Comparison of ENCODE assay signal across 8 mouse cellular contexts in genomic region chr11:78984483-78985177, GRCm38 (mm10). TPM values are rescaled to one million over a fixed set of nuclear protein-coding genes. Genes with fewer than 3 reads are reported as not detected.
DNase-seq lines count a peak whose midpoint lies in the region; ATAC-seq and TF ChIP-seq lines count a peak whose summit lies in the region.

Lgals9 (minus strand) TSS chr11:78984946.

- DNase-seq in 416B (ENCODE audit: low read depth) = peak; percentile 96
- DNase-seq in heart, postnatal 36 days = peak; percentile 77 to 82
- DNase-seq in ovary, postnatal 14 days (ENCODE audit: low spot score) = peak; percentile 56
- peak; percentile 64 to 70 for DNase-seq in urinary bladder, postnatal 4 days (ENCODE audit: low spot score in 2 of 2)
- DNase-seq in embryo, embryonic 9.5 days (ENCODE audit: extremely low spot score) = no peak

- peaks cover 2% of the 10 kb centered on the region; the same call in 1 of the 2 replicates for H3K36me3 ChIP-seq in ES-Bruce4 (ENCODE audit: control insufficient read depth, insufficient read depth, low read length, poor library complexity, severe bottlenecking)
- no peaks in the 10 kb centered on the region for H3K36me3 ChIP-seq in liver, embryonic 12.5 days

- WGBS in liver, embryonic 12.5 days (ENCODE audit: insufficient replicate concordance) = 14% methylated on average over 10 of the region's 10 CpGs

- no peak for TF ChIP-seq EP300 in ES-Bruce4 (IDR thresholded peaks at IDR 0.05; ENCODE audit: insufficient read depth, low read depth, low read length)

- no peak for TF ChIP-seq CTCF in ES-Bruce4 (IDR thresholded peaks at IDR 0.05; ENCODE audit: low read depth, low read length)
- no peak for TF ChIP-seq CTCF in embryonic fibroblast, embryonic 13.5 days (IDR thresholded peaks at IDR 0.05; ENCODE audit: borderline replicate concordance, insufficient read depth, low read length)

- peak within 1 kb of the TSS; percentile 53 for H3K4me2 ChIP-seq in liver, embryonic 12.5 days

- no peak within 1 kb of the TSS for H3K9ac ChIP-seq in ES-Bruce4 (ENCODE audit: low read depth, poor library complexity, severe bottlenecking)
- H3K9ac ChIP-seq in liver, embryonic 12.5 days = peak within 1 kb of the TSS; percentile 32; the same call in 1 of the 2 replicates

- intact Hi-C loops in heart, postnatal 36 days (cut with DNase I) = loop anchor here (2.0 kb wide), 1 partner anchor 18 kb away; no protein-coding TSS in a partner anchor

- no peaks in the 10 kb centered on the region for H3K27me3 ChIP-seq in ES-Bruce4 (ENCODE audit: control insufficient read depth, insufficient read depth, low read length, poor library complexity, severe bottlenecking)
- no peaks in the 10 kb centered on the region for H3K27me3 ChIP-seq in liver, embryonic 12.5 days (replicated peaks)

- H3K27ac ChIP-seq in ES-Bruce4 (ENCODE audit: insufficient read depth, low read length) = no peak within 1 kb of the TSS
- 0 out of 2 replicates have a peak within 1 kb of the TSS, but pooled peaks have one; percentile 12 for H3K27ac ChIP-seq in embryonic fibroblast, embryonic 13.5 days (ENCODE audit: insufficient read depth, low read length)
- peak within 1 kb of the TSS; percentile 75 for H3K27ac ChIP-seq in liver, embryonic 12.5 days

- no peaks in the 10 kb centered on the region for H3K4me1 ChIP-seq in ES-Bruce4 (ENCODE audit: control insufficient read depth, insufficient read depth, low read length)
- H3K4me1 ChIP-seq in embryonic fibroblast, embryonic 13.5 days (ENCODE audit: control insufficient read depth, insufficient read depth, low read length) = peaks cover 7% of the 10 kb centered on the region
- H3K4me1 ChIP-seq in liver, embryonic 12.5 days = peaks cover 53% of the 10 kb centered on the region

- peaks cover 17% of the 10 kb centered on the region for H3K9me3 ChIP-seq in ES-Bruce4 (replicated peaks; ENCODE audit: control insufficient read depth, insufficient read depth, low read length, poor library complexity, severe bottlenecking)
- no peaks in the 10 kb centered on the region for H3K9me3 ChIP-seq in liver, embryonic 12.5 days (replicated peaks)

- ATAC-seq in liver, embryonic 12.5 days = peak; percentile 56

- H3K4me3 ChIP-seq in ES-Bruce4 (ENCODE audit: low read depth, low read length) = no peak within 1 kb of the TSS
- peak within 1 kb of the TSS; percentile 36 for H3K4me3 ChIP-seq in embryonic fibroblast, embryonic 13.5 days (ENCODE audit: insufficient read depth, low read length)
- peak within 1 kb of the TSS; percentile 37 for H3K4me3 ChIP-seq in liver, embryonic 12.5 days

- no peak for TF ChIP-seq POLR2A in ES-Bruce4 (IDR thresholded peaks at IDR 0.05; ENCODE audit: insufficient read depth, low read length)
- peak; percentile 82 for TF ChIP-seq POLR2A in embryonic fibroblast, embryonic 13.5 days (IDR thresholded peaks at IDR 0.05; ENCODE audit: low read depth, low read length)

RNA-seq across cellular contexts. Expression of gene Lgals9, which starts in this region (rescaled TPM):
- 8.8 and 10.7 TPM in 2 replicates for polyA plus RNA-seq in ES-Bruce4 (2011; ENCODE audit: insufficient read depth, insufficient read length, low read depth, missing spikeins)
- polyA plus RNA-seq in embryonic fibroblast, embryonic 13.5 days (2011; ENCODE audit: insufficient read length, low read depth, missing spikeins) = 59.6 and 71.3 TPM in 2 replicates
- 10 to 100 TPM; 24.7 to 32.5 TPM for total RNA-seq in heart, postnatal 36 days (2021)
- 40.8 and 45.7 TPM in 2 replicates for polyA plus RNA-seq in liver, embryonic 12.5 days (2016; fragmentation: Nextera tagmentation; extraction: Ambion mirVana)
